Mouse (Mus musculus) lung, postnatal 36 days (tissue): ENCODE results near the gene Shmt2.

Experiments
- DNase-seq: peaks from one replicate; pipeline ENCODE4 v3.0.0; 2022; ENCODE audit warnings: mixed read lengths

Gene Shmt2

DNA sequence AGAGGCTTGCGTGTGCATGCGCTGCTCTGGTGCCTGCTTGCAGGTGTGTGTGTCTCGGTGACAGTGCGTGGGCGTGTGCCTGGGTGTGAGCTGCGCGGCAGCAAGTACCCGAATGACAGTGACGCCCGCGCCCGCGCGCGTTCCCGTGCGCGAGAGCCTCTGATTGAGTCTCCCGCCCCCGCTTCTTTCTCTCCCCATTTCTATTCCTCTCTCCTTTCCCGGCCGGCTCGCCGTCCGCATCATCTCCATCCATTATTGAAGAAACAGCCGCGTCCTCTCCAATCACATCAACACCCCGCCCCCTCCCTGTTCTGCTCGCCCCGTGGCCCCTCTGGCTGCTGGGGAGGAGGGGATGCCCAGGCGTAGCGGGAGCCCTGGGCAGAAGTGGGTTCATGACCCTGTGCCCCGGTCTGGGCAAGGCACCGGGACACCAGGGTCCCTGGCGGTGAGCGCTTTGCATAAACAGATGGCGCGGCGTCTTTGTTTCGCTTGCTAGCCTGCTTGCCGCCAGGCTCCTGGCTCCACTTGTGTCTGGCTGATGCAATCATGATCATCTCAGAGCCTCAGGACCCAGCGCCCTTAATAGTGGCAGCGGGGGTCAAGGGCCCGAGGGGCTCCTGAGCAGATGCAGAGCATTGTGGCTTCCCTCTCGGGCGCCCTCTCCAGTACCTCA is 10.5 kb downstream of the Shmt2 start:
- DNase-seq = peak; percentile 29

DNA sequence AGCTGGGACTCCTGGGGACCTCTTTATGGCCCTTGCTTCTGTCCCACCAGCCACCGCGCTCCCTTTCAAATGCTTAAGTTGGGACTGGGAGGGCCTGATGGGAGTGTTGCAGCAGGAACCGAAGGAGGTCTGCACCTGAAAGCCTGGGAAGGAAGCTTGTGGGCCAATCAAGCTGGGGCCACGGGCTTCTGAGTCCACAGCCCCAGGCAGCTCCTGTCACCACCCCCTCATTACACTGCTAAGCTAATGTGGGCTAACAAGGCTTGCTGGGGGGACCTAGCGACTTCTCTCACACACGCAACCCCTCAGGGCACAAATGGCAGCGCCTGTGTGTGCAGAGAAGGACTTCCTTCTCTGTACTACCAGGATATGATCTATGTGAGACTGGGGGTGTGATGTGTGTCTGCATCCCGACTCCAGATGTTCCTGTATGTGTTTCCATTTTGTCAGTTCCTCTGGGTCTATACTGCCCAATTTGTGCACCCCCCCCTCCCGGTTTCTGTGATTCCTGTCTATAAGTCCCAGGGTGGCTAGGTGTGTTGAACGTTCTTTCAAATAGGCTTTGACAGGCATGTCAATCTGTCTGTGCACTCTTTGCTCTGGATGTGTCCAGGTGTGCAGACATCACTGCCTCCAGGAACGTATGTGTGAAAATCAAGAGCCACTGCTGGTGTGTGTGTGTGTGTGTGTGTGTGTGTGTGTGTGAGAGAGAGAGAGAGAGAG is 11.2 kb downstream of the Shmt2 start:
- no peak for DNase-seq

DNA sequence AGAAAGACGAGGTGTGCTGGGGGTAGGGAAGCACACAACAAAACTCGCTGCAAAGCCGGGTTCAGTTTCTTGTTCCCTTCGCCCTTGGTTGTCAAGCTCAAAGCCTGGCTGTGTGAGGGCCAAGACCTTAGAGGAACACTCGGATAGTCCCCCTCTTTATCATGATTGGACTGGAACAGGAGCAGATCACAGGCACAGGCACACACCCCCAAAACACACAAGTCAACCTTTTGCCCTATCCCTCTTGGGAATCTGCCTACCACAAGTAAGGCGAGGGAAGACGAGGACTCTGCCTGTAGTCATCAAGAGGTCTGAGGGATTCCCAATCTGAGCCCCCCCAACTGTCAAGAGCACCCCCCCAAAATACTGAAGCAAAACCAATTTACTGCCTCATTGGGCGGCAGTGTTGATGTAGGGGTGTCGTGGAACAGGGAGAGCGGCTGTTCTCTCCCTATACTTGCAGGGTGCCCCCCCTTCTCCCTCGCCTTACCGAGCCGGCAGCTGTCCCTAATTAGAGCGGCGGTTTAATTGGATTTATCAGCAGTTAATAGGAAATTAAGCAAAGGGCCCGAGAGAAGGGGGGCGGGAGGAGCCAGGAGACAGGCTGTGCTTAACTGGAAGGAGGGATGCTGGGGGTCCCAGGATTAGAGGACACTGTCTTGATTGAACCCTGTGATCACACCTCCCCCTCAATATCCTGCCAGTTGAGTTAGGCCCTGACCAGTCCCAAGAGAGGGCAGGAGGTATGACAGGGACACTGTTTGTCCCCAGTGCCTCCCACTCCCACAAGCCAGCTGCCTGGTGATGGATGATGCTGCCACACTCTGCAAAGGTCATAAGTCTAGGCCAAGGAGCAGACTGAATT is 12.2 kb downstream of the Shmt2 start:
- no peak for DNase-seq

DNA sequence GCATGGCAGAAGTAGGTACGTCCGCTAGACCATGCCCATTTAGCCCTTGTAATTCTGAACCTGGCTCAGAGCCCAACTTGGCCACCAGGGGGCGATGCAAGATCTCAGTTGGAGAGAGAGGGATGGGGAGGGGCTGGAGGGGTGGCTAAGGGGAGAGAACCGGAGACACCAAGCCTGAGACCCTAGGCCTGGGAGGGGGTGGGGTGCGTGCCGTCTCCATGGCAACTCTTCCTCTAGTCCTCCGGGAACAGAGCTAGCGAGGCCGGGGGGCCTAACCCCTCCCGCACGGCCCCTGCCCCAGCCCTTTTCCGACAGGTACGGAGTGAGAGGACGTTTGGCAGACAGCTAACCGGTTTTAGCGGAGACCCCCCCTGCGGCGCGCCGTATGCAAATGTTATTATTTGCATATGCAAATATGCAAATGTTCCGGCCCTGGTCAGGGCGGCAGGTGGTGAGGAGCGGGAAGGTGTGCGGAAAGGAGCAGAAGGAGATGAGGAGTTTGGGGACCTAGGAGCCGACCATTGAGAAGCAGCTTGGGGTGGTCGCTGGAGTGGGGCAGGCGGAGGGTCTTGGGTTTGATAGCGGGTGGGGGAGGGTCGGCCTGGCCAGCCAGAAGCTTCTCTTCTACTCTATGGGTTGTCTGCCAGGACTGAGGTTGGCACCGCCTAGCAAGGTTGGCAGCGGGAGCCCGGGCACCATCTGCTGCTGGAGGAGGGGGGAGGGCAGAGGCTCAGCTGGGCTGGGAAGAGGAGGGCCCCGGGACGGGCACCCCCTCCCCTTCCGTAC is 13.0 kb downstream of the Shmt2 start:
- peak; percentile 91 for DNase-seq

DNA sequence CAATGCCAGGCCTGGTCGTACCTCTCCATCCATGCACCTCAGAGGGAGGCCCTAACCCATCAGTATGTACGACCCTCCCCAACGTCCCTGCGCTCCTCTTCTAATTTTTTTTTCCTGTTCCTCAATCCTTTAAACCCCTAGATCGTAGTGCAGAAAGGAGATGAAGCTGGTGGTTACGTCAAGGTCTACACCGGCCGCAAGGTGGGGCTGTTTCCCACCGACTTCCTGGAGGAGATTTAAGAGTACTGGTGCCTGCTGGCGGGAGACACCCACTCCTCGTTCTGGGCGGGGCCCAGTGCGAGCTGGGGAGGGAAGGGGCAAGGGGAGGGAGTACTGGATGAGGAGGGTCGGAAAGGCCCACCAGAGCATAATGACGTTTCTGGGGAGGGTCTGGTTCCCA is 14.0 kb downstream of the Shmt2 start:
- DNase-seq = peak; percentile 82

DNA sequence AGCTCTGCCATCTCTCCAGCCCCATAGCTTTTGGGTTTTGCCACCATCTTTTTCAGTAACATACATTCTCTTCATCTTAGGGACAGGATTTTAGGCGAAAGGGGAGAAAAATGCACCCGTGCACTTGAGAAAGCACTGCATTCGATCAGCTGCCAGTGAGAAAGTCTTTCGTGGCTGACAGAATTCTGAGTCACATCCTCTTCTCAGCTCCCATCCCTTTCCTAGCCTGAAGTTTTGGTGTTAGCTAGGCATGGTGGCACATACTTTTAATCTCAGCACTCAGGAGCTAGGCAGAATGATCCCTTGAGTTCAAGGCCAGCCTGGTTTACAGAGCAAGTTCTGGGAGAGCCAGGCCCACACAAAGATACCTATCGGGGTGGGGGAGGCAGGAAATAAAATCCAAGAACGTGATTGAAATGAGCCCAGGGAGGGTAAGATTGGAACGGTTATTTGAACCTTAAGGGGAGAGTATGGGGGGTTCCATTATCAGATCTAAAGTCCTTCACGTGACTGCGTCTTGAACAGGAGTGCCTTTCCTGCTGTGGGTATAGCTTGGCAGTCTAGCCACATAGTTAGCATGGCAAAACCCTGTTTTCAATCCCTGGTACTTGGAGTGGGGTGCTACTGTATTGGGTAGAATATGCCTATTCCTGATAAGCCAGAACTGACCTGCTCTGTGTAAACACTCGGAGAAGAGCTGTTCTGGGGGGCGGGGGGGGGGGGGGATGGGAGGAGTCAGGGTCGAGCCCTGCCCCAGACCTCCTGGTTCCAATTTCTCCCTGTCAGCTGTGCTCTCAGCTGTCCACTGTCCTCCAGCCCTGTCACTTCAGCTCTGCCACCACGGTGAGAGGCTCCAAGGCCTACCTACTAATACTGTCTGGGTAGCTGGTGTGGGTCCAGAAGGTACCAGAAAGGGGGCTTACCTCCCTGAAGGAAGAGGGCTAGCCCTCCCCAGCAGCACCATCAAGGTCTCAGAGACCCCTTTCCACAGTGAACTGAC is 21.1 kb downstream of the Shmt2 start, which contains the start of gene Stac3:
Gene Stac3 (plus strand): TSS at position 793 of the 1,000 bp plus-strand sequence.
- DNase-seq = no peak

DNA sequence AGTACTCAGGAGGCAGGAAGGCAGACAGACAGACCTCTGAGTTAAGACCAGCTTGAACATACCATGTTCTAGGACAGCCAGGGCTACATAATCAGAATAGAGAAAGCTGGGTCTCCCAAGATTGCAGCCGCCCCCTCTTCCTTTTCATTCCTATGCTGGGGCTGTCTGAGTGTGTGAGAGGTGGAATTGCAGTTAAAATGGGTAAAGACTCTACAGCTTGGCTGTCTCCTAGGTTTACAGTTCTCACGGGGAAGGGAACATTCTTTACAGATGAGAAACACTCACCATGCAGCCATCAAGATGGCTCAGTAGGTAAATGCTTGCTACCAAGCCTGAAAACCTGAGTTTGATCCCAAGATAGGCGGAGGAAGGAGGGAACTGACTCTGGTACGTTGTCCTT is 22.2 kb downstream of the Shmt2 start:
- DNase-seq = no peak

DNA sequence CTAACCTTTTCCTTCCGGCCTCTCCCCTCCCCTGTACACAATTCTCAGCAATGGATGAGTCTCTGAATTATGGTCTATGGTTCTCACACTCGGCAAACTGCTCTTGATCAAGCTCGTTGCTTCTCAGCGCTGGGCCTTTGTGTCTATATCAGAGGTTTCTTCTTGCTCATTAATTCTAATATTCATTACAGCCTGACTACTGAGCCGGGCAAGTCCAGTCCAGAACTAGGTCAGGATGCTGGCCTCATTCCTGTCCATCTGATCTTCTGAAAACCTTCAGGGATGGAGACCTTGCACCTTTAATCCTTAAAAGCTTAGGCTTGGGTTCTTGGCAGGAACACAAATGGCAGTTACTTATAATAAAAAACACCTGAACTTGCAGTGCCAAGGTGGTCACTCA is 22.7 kb downstream of the Shmt2 start:
- DNase-seq = no peak

DNA sequence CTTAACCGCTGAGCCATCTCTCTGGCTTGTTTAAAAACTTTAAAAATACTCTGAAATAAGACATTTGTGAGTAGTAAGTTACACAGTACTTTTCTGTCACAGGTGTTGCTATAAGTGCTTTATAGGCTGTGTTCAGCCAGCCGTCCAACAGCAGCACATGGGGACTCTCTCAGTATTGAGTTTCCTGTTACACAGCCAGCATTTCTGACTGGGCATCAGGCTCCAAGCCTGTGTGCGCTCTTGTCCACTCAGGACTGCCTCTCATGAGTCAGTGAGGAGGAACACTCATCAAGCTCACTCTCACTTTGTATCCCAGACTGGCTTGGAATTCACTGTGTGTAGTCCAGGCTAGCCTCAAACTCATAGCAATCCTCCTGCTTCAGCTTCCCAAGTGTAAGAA is 26.1 kb downstream of the Shmt2 start:
- no peak for DNase-seq

DNA sequence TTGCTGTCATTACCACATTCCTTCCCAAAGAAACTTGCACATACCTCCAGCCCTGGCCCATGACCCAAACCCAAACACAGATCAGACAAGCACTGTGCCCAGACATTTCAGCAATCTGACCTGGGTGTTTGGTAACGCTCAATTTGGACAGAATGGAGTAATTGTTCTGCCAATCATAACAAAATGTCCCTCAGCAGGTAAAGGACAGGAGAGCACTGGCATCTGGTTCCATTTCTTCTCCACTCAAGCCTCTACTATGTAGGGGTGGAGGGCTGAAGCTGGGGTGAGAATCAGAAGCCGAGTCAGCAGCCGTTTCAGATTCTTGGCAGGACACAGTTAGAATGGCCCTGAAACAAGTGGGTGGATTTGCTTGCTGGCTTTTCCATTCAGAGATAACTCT is 30.1 kb downstream of the Shmt2 start:
- DNase-seq = no peak

DNA sequence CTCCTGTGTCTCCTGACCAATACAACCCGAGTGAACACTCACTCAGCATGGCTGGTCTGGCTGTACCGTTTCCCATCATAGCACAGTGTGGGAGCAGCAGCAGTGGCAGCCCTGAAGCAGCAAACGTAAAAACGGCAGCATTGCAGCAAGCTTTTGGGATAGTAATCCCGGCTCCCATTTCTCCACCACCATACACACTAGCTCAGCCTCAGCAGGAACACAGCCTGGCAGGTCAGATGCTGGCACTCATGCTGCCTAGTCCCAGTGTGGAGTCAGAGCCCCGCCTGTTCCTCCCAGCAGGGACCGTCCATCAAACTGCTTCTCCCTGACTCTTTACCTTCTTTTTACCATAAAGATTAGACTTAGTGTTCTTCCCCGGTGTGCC is 31.1 kb downstream of the Shmt2 start:
- DNase-seq = no peak

DNA sequence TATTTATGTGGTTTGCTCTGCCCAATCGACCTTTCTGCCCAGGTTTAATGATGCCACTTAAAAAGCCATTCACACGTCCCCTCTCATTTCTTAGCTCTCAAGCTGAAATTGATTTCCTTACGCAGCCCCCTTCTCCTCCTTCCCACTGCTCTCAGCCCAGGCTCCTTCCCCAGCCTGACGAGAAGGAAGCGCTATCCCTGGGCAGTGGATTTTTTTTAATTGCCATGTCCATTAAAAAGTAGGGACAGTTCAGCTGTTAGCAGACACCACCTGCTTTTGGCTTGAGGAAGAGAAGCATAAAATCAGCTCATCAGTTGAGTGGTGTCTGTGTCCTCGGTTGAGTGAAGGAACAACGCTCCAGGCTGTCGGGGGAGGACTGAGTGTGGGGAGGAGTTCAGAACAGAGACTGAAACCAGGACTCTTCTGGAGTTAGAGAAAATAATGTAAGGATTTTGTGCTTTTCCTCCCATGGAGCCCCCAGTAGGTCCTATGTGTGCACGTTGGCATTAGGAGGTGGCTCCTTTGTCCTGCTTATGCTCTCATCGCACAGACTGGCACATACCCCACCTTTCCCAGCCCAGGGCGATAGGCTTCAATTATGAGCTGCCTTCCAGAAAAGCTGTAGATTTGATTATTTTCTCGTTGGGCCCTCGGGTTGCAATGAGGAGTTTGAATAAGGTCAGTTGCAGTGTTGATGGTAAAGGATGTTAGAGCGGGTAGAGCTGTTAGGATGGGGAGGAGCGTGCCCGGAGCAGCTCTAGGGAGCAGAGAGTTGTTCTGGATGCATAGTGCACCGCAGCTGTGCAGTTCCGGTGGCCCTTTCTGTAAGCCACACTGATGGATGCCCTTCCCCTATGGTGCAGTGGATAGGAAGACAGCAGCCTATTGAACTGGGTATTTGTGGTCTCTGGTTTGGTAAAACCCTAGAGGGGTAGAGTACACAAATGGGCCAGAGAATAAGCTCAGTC is 31.8 kb downstream of the Shmt2 start:
- DNase-seq = no peak

DNA sequence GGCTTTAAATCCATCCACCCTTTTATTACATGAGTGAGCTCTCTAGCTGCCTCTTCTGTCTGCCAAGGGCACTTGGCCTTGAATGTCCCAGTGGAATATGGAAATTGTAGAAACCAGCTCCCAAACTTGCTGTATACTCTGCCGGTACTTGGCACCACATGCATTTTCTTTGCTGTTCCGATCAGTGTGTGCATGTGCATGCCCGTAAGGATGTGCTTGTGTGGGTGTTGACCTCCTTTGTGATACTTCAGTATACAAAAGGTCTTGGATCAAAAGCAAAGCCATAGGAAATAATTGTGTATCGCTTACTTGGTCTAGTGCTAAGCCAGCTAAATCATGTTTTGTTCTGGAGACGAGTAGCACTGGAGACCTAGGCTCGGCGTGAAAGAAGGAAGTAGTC is 33.4 kb downstream of the Shmt2 start:
- no peak for DNase-seq

DNA sequence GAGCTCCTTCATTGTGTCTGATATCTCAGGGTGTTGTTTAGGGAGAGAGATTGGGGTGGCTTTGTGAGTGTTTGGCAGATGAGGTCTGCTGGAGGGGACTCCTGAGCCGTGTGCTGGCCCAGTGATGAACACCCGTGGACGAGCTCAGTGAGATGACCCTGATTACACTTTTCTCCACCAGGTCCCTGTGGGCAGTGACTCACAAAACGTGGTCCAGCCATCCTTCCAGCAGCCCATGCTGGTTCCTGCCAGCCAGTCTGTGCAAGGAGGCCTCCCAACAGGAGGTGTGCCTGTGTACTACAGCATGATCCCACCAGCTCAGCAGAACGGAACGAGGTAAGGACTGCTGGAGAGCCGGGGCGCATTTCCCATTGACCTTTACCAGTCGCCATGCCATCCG is 37.0 kb downstream of the Shmt2 start:
- DNase-seq = no peak

DNA sequence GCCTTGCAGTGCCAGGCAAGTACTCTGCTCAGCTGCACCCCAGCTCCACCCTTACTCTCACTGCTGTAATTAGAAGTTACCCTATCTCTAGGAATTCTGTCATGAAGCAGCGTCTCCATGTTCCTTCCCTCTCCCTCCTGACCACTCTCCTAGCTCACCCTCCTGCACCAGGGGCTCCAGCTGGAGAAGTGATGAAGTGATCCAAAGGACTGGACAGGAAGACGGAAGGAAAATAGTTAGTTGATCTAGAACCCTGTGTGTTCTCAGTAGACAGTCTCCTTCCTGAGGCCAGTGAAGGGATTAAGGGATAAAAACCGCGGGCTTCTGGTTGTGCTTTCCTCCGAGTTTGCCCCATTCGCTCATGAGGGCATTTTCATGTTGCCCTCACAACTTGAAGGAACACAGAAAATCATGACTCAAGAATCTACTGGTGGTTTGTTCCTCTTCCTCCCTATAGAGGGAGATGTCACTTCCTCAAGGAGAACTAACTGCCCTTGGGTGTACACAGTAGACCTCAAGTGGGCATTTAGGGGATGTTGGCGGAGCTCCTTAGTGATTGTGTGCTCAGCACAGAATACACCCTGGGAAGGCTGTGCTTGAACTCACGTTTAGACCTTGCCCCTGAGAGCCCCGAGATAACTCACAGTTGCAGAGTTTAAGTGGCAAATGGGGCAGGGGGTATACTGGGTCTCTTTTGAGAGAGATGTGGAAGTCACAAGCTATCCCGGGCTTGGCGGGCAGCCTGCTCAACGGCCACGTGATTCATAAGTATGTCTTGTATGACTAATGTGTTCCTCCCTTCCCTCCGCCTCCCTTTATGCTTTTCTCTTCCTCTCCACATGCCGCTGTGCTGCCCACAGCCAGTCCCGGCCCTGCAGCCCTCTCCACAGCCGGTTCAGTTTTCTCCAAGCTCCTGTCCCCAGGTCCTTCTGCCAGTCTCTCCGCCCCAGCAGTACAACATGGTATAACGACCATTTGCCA is 41.1 kb downstream of the Shmt2 start:
- peak; percentile 73 for DNase-seq

DNA sequence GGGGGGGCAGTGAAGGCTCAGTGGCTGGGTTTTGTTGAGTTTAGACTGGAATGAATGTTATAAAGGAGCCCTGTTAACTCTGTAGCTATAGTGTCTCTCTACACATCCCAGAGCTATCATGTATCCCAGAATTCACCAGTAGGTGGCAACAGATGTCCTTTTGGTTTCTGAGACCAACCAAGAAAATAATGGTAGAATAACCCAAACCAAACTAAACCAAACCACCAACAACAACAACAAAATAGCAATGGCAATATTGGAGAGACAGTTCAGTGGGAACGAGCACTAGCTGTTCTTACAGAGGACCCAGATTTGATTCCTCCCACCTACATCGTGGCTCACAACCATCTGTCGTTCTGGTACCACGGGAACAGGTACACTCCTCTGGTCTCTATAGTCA is 43.1 kb downstream of the Shmt2 start:
- DNase-seq = peak; percentile 65

DNA sequence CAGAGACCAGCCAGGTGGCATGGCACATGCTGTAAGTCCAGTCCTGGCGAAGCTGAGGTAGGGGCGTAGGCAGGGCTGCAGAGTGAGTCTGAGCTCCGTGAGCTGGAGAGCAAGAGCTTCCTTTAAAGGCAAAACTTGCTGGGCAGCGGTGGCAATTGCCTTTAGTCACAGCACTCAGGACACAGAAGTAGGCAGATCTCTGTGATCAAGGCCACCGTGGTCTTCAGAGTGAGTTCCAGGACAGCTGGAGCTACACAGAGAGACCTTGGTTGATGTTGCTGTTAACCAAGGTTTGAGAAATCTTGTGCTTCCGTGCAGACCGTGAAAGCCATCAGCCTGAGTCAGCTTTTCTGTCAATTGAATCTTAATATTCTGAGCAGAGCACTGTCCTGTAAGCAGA is 44.9 kb downstream of the Shmt2 start:
- DNase-seq = no peak

DNA sequence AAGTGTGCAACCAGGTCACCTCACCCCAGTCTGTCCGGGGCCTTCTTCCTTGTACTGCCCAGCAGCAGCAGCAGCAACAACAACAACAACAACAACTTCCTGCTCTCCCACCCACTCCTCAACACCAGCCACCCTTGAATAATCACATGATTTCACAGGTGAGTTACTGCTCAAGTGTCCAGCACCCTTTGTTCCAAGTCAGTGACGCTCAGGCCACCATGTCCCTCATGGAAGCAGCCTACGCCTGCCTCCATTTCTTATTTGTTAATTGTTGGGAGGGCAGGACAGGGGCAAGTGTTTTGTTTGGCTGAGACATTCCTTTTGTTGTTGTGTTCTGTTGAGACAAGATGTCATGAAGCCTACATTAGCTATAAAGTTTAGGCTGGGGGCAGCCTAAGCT is 45.7 kb downstream of the Shmt2 start:
- DNase-seq = no peak

DNA sequence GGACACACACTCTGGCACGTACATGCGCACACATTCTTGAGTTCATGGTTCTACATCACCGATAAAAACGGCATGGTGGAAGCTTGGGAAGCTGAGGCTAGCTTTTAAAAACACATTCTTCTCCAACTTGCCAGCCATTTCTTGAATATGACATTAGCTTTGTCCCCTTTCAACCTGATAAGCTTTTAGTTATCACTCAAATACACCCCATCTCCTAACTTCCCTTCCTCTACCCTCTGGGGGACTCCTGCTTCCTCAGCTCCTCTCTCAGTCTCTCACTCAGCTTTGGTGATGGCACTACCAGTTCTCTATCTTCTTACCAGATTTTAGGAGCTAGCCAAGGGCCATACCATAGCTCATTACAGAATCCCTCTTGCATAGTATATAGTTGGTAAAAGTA is 47.1 kb downstream of the Shmt2 start:
- DNase-seq = no peak
